Mouse (Mus musculus) ES-Bruce4 (cell line): ENCODE measurements at regions not wholly inside any gene's neighbourhood (a gene's known extent, or its start where the extent isn't known, plus 50 kb on each side); places are given as distances from the start of the nearest gene placed in this dataset.

Source experiments
- H3K27ac ChIP-seq: 2 replicates; pipeline ENCODE4 v1.5.1; 2012; ENCODE audit warnings: low read length, inconsistent platforms; ENCODE audit not compliant: insufficient read depth
- H3K27me3 ChIP-seq: 2 replicates; pipeline ENCODE4 v1.6.1; 2012; ENCODE audit warnings: mild to moderate bottlenecking, low read length, inconsistent platforms; ENCODE audit not compliant: control insufficient read depth, poor library complexity, insufficient read depth, severe bottlenecking
- H3K36me3 ChIP-seq: 2 replicates; pipeline ENCODE4 v1.6.1; 2012; ENCODE audit warnings: inconsistent platforms, mild to moderate bottlenecking, low read length, moderate library complexity; ENCODE audit not compliant: control insufficient read depth, poor library complexity, insufficient read depth, severe bottlenecking
- H3K4me1 ChIP-seq: one replicate; pipeline ENCODE4 v1.8.1; 2011; ENCODE audit warnings: low read length; ENCODE audit not compliant: control insufficient read depth, insufficient read depth
- H3K4me3 ChIP-seq: 2 replicates; pipeline ENCODE4 v1.5.1; 2011; ENCODE audit warnings: low read depth, mild to moderate bottlenecking, low read length
- H3K9ac ChIP-seq: 2 replicates; pipeline ENCODE4 v1.6.1; 2012; ENCODE audit warnings: low read depth, mild to moderate bottlenecking, inconsistent platforms; ENCODE audit not compliant: poor library complexity, severe bottlenecking
- H3K9me3 ChIP-seq: replicated peaks from 2 replicates; pipeline ENCODE4 v1.6.1; 2012; ENCODE audit warnings: mild to moderate bottlenecking, low read length, inconsistent platforms; ENCODE audit not compliant: control insufficient read depth, poor library complexity, insufficient read depth, severe bottlenecking
- CTCF ChIP-seq: IDR thresholded peaks from one replicate; pipeline ENCODE4 v1.8.1; 2011; ENCODE audit warnings: low read depth, low read length
- EP300 ChIP-seq: IDR thresholded peaks from 2 replicates; pipeline ENCODE4 v1.6.1; 2011; ENCODE audit warnings: low read depth, low read length; ENCODE audit not compliant: insufficient read depth
- POLR2A ChIP-seq: IDR thresholded peaks from one replicate; pipeline ENCODE4 v1.8.1; 2011; ENCODE audit warnings: low read length; ENCODE audit not compliant: insufficient read depth

DNA sequence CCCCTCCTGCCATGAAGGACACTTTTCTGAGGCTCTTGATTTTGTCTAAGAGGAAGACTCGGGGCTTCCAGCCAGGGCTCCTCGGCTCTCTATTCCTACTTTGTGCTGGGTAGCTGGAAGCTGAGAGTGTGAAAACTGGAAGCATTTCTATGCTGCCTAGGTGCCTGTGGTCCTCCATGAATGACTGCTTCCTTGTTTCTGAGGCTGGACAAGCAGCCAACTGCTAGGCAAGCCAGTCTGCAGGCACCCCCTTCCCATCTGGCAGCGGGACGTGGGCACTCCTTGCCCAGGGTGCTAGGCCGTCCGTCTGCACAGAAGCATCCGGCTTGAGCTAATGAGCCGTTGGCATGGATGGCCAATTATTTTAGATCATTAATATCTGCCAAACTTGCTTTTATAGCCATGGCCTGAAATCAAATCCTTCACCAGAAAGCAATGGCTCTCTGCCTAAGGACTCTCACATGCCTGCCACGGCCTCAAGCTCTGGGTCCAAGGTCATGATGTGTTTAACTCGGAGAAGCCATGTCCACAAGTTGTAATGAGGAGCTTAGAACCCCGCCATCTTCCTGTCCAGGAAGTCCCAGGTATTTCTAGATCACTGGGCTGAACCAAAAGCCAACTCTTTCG is 534.5 kb upstream of the Adam5 start:
- Histone ChIP-seq H3K27me3 (peaks cover 3% of the 10 kb centered on the region; the same call in 1 of the 2 replicates), H3K36me3 (no peaks in the 10 kb centered on the region), H3K27ac (no peak overlapping the region), H3K9ac (no peak overlapping the region), H3K4me3 (no peak overlapping the region), H3K9me3 (0 out of 2 replicates have a peak, but pooled peaks cover 2% of the 10 kb centered on the region), H3K4me1 (no peaks in the 10 kb centered on the region)
- no peak for TF ChIP-seq CTCF
- no peak for TF ChIP-seq EP300
- no peak for TF ChIP-seq POLR2A

- peaks cover 3% of the 10 kb centered on the region; the same call in 1 of the 2 replicates for H3K27me3 ChIP-seq
- no peaks in the 10 kb centered on the region for H3K9me3 ChIP-seq
- H3K4me1 ChIP-seq = no peaks in the 10 kb centered on the region
- no peaks in the 10 kb centered on the region for H3K36me3 ChIP-seq
- peak overlapping the region; percentile 40 for H3K9ac ChIP-seq
- 0 out of 2 replicates have a peak overlapping the region, but pooled peaks have one; percentile 16 for H3K4me3 ChIP-seq
- no peak for TF ChIP-seq CTCF
- TF ChIP-seq EP300 = no peak
- TF ChIP-seq POLR2A = no peak
- no peak overlapping the region for H3K27ac ChIP-seq
Measured at GRCm38 (mm10) chr8:25353822-25354770, 529.9 kb upstream of the Adam5 start.

DNA sequence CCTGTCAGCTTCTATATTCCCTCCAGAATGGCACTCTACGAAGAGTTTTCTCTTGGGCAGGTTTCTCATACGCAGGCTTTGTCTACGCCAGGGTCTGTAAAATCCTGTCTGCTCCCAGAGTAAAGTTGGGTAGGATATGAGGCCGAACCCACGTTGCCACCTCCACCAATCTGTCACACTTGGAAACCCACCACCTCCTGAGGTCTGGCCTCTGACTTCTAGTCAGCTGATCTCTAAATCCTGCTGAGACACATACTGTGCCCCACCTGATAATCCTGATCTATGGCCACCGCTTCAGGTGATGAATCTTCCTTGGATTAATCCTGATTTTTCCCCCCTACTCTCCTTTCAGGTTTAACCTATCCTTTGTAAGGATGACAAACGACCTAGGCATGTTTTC is 529.2 kb upstream of the Adam5 start:
- H3K27ac ChIP-seq = no peak overlapping the region
- H3K4me1 ChIP-seq = no peaks in the 10 kb centered on the region
- no peak overlapping the region for H3K4me3 ChIP-seq
- TF ChIP-seq EP300 (no peak), POLR2A (no peak), CTCF (no peak)
- H3K27me3 ChIP-seq = peaks cover 3% of the 10 kb centered on the region; the same call in 1 of the 2 replicates
- no peaks in the 10 kb centered on the region for H3K36me3 ChIP-seq
- no peaks in the 10 kb centered on the region for H3K9me3 ChIP-seq
- peak overlapping the region; percentile 40; the same call in 1 of the 2 replicates for H3K9ac ChIP-seq

DNA sequence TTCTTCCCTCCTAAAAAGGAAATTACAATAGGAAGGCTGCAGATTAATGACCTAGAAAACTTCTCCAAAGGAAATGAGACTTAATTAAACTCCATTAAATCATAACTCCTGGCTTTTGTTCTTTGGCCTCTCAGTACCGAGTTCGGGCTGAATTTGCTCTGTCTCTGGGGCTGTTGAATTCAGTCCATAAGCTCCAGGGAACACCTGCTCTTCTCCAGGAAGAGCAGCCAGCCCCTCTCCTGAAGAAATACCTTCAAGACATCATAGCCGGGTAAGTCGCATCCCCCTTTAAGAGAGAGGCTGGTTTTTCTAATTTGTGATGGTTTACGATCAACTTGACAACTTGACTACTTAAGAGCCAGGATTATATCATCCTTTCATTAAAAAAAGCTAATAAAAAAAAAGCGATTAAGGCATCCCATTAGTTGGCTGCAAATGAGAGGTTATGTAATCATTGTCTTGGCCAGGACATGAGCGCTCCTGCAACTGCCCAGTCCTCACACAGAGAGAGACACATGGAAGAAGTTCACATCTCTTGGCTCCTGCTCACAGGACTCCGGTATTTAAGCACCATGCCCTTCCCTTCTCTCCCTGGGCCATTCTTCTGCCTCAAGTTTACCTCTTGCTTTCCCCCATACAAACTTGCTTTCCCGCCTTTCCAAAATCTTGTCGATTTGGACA is 524.0 kb upstream of the Adam5 start:
- H3K27ac ChIP-seq = no peak overlapping the region
- no peaks in the 10 kb centered on the region for H3K36me3 ChIP-seq
- no peak overlapping the region for H3K9ac ChIP-seq
- H3K27me3 ChIP-seq = no peaks in the 10 kb centered on the region
- no peak overlapping the region for H3K4me3 ChIP-seq
- no peaks in the 10 kb centered on the region for H3K4me1 ChIP-seq
- no peaks in the 10 kb centered on the region for H3K9me3 ChIP-seq
- TF ChIP-seq POLR2A (no peak), EP300 (no peak), CTCF (no peak)

DNA sequence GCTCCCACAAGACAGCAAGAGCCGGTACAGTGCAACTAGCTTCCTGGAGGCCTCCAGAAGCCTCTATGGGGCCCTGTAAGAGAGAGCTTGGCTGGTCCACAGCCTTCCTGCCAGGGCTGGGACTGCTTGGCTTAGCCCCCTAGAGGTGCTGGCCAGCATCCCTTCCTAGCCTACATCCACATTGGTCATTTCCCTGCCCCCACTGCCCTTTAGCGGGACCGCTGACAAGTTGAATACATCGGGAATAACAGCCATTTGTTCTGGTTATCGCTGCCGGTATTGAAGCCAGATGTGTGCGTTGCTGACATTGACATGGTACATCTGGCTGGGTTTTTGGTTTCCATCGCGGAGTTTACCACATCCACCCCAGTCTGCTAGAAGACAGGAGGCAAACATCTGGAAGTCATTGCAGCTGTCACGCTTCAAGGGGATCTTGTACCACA is 519.0 kb upstream of the Adam5 start:
- Histone ChIP-seq H3K4me3 (no peak overlapping the region), H3K27me3 (no peaks in the 10 kb centered on the region), H3K9ac (no peak overlapping the region), H3K9me3 (peaks cover 10% of the 10 kb centered on the region), H3K4me1 (no peaks in the 10 kb centered on the region), H3K36me3 (no peaks in the 10 kb centered on the region), H3K27ac (no peak overlapping the region)
- TF ChIP-seq CTCF (no peak), EP300 (no peak), POLR2A (no peak)
